Mouse (Mus musculus) layer of hippocampus, adult 2 months (tissue): ENCODE data around the gene Map7. TPM values are rescaled to one million over a fixed set of nuclear protein-coding genes. Genes with fewer than 3 reads are reported as not detected.

Source experiments
- DNase-seq, 2 experiments: peaks; one replicate each; pipeline ENCODE4 v3.0.0; 2022; ENCODE audit warnings: low spot score in 2 of 2
- H3K27ac ChIP-seq: fragments of 200-600 bp; 2 replicates; pipeline ENCODE4 v1.8.1; 2022
- H3K4me3 ChIP-seq: fragments of 200-600 bp; 2 replicates; pipeline ENCODE4 v1.8.1; 2022; ENCODE audit warnings: mild to moderate bottlenecking
- CTCF ChIP-seq: fragments of 200-600 bp; conservative IDR thresholded peaks from 2 replicates; pipeline ENCODE4 v1.8.1; 2022; ENCODE audit warnings: antibody characterized with exemption, mild to moderate bottlenecking, moderate library complexity
- total RNA-seq, 2 experiments: library from RNA; stranded (reverse); gene quantifications; 2 replicates each; pipeline ENCODE4 v1.2.3; 2021

Gene Map7
- total RNA-seq, 2 experiments from 2014 or later = 109 to 127 TPM

DNA sequence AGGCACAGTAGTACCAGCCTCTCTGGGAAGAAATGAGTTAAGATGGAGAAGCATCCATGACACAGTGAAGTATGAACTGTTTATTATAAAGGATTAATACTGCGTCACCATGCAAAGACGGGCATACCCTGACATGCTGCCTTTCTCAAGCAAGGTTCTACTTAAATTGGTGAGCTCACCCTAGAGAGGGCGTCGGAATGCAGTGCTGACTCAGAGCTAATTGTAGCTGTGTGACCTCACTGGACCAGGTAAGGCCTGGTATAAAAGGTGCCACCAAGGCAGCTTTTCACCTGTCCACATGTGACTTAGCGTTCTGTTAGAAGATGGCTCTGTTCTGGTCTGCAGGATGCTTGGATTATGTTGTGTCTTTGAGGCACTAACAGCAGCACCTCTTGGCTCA lies 11.0 kb downstream of the Map7 start:
- no peak for DNase-seq
- H3K4me3 ChIP-seq = no peak overlapping the region
- H3K27ac ChIP-seq = no peak overlapping the region
- no peak for TF ChIP-seq CTCF

DNA sequence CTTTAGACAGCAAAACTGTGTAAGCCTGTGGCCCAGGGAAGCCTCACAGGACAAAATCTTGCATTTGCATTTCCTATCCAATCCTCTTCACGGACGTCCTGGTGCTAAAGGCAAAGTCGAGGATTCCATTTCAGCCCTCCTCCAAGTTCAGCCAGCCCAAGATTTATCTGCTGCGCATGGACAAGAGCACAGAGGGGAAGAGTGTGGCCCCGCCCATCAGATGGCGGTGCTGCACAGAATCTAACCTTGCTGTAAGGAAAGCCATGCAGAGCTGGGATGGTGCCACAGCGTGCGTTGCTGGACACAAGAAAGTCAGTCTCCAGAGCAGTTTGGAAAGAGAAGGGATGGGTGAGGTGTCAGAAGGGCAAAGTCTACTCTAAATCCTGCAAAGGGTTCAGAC lies 12.6 kb downstream of the Map7 start:
- no peak overlapping the region for H3K27ac ChIP-seq
- H3K4me3 ChIP-seq = no peak overlapping the region
- TF ChIP-seq CTCF = no peak
- no peak for DNase-seq

DNA sequence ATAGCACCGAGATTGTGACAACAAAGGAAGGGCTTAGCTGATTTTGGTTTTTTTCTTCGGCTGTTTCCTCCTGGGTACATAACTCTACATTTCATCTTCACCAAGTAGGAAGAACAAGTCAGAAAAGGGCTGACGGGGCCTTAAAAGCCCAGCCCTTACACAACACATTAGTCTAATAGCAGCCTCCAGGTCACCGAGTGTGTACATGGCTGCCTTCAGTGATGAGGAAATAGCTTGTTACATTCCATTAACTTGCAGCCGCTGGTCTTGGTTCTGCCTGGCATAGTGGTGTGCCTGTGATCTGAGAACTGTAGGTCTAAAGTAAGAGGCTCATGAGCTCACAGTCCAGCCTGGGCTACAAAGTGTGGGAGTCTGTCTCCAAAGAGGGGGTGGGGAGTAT lies 16.5 kb downstream of the Map7 start:
- Histone ChIP-seq H3K27ac (no peak overlapping the region), H3K4me3 (no peak overlapping the region)
- no peak for DNase-seq
- TF ChIP-seq CTCF = no peak

DNA sequence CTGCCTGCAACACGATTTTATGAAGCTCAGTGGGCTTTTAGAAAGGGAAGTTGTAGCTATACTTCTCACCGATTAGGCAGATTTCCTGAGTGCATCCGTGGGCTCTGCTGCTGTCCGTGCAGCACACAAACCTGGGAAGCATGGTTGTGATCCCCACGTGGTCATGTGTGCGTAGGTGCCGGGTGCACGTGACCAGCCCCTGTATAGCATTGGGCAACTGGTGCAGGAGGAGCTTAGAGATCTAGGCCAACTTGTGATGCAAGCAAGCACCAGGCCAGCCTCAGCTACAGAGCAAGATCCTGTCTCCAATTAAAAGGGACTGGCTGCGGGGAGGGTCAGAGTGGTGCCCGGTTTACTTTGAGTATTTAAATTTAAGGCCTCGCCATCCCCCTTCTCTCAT lies 18.5 kb downstream of the Map7 start:
- no peak for TF ChIP-seq CTCF
- DNase-seq = no peak

DNA sequence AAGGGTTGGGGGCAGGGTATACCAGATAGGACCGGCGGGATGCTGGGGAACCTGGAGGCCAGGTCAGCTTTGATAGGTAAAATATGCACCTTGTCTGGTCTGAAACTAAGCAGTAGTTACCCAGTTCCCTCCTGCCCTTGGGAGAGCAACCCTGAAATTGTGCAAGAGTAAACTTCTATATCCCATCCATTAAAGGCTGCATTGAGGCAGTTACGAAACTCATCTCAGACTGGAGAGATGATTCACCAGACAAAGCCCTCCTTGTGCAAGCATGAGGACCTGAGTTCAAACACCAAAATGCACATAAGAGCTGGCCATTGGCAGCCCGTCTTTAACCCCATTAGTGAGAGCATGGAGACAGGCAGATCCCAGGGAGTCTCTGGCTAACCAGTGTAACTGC lies 19.2 kb downstream of the Map7 start:
- DNase-seq = no peak
- no peak for TF ChIP-seq CTCF
- H3K27ac ChIP-seq = no peak overlapping the region
- H3K4me3 ChIP-seq = no peak overlapping the region

More for the DNA sequence above, 18.5 kb downstream of the Map7 start:
- H3K4me3 ChIP-seq = no peak overlapping the region
- H3K27ac ChIP-seq = no peak overlapping the region

- Histone ChIP-seq H3K4me3 (no peak overlapping the region; the same call in 1 of the 2 replicates), H3K27ac (peak overlapping the region; percentile 96; the same call in 1 of the 2 replicates)
- TF ChIP-seq CTCF = no peak
- DNase-seq = no peak
Measured at GRCm38 (mm10) chr10:20169182-20169674, 21.0 kb downstream of the Map7 start.

DNA sequence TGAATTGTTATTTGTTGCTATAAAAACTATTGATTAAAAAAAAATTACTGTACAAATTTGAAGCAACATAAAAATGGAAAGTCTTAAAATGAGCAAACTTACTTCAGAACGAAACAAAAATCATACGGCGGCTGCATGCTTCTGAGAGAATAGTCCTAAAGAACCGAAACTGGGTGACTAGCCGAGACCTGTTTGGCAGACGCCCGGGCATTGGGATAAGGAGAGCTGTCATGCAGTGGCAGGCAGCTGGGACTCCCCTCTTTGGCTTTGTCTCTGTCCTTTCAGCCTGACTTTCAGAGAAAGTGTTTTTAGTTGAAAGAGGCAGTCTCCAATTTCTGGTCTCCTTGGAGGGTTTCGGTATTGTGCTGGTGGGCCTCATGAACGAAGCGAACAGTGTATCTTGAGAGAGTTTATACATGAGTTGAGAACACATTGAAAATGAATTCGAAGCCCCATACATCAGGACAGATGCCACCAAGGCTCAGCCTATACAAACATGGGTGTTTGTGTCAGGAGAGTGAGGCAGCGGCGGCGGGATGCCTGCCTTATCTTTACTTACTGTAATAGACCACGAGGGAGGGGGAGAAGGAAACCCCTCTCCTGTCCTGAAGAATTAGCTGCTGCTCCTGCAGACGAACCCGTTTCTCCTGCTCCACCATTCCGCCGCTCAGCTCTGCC lies 21.8 kb downstream of the Map7 start:
- no peak for TF ChIP-seq CTCF
- H3K4me3 ChIP-seq = peak overlapping the region; percentile 65
- DNase-seq = no peak
- H3K27ac ChIP-seq = peak overlapping the region; percentile 96

DNA sequence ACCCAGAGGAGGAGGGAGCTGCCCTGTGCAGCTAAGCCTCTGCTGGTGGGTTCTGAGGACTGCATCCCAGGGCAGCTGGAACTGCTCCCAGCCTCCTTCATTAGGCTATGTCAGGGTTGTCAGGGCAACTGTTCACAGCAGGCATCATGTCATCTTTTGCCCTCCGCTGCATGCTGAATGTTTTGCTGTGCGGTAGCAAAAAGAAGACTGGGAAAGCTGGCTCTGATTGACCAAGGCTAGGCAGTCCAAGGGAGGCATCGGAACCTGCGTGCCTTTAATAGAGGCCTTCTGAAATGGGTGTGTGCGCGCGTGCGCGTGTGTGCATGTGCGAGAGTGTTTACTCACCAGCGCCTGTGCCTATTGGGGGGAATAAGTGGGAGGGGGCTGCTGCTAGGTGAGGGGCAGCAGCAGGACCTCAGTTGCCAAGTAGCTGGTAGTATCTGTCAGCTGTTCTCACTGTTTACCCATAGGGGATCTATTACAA lies 22.4 kb downstream of the Map7 start:
- peak overlapping the region; percentile 65 for H3K4me3 ChIP-seq
- peak overlapping the region; percentile 96 for H3K27ac ChIP-seq
- peak; percentile 93 for TF ChIP-seq CTCF
- DNase-seq = peak; percentile 76 to 88

GRCm38 (mm10) chr10:20171209-20171608 lies 22.9 kb downstream of the Map7 start:
- Histone ChIP-seq H3K4me3 (peak overlapping the region; percentile 65), H3K27ac (peak overlapping the region; percentile 96)
- TF ChIP-seq CTCF = no peak
- no peak for DNase-seq

DNA sequence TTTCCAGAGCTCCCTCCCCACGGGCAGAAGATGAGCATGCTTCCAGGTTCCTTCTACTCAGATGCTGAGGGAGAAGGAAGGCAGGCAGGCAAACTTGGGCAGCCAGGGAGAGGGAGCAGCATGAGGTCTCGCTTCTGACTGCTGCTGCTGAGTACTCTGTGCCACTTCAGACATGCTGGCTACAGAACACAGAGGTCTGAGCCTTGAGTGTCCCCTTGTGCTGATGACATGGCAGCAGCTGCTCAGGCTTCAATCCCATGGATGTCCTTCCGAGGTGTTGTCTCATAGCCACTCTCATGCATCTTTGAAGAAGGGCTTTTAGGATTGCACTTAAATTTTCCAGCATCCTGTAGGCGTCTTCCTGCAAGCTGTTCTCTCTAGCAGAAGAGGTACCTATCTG lies 23.5 kb downstream of the Map7 start:
- Histone ChIP-seq H3K27ac (peak overlapping the region; percentile 96), H3K4me3 (peak overlapping the region; percentile 65)
- DNase-seq = no peak
- no peak for TF ChIP-seq CTCF

DNA sequence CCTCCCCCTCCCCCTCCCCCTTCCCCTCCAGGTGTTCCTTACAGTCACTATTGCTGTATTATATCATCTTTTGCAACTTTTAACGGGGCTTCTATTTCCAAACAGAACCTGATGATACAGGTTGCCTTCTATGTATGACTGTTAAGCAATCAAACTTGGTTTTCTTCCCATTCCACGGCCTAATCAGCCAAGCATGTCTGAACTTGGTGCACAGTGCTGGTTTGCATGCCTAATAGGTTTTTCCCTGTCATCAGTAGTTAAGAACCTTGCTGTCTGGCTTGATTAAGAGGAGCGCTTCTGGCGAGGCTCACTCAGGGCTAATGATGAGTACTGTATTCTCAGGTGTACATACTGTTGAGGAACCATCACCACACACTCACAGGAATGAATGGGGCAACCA lies 25.5 kb downstream of the Map7 start:
- H3K4me3 ChIP-seq = peak overlapping the region; percentile 27
- peak overlapping the region; percentile 71 for H3K27ac ChIP-seq
- DNase-seq = no peak
- no peak for TF ChIP-seq CTCF

DNA sequence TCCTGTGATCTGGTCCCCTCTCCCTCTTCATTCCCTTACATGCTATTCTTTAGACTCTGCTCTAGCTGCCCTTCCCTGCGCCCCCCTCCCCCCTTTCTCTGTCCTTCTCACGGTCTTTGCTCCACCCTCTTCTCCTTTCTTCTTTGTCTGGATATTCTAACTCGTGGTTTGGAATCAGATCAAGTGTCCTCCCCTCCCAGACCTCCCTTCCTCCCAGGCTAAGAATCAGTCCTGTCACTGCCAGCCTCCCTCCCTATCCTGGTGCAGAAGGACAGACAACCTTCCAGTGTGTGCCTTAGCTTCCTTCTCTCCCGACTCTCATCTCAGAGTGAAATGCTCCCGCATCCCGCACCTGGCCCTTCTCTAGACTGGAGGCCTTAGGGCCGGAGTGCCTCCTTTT lies 27.8 kb downstream of the Map7 start:
- peak overlapping the region; percentile 85 for H3K27ac ChIP-seq
- TF ChIP-seq CTCF = no peak
- peak in 1 of 2 experiments; percentile 39 for DNase-seq
- no peak overlapping the region for H3K4me3 ChIP-seq

DNA sequence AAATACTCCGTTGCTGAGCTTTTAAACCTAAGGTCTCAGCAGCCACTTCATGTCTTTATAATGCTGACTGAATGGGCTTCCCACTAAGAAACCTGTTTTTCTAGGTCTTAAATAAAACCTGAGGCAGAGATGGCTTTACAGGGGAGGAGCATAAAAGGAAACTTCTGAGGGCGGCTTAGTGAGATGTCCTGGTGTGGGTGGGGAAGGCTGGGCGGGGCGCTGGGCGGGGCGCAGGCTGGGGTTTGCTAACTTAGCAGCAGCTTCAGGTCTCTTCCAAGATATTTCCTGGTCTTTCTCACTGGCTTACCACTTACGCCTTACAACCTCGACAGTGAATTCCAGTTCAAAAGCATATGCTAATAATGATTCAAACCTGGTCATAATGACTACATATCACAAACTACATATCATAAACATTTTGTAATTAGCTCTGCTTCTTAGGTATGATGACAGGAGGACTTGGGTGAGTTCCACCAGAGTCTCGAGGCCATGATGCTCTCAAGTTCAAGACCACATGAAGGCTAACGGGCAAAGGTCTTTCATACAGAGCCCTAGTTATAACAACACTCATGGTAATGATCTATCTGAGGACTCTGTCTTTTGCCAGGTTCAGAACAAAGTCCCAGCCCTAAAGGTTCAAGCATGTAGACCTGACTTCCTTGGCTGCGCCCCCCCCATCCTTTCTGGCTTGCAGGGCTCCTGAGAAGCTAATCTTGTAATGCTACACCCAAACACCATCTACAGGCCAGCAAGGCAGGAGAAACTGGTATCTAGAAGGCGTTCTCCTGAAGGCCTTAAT lies 30.7 kb downstream of the Map7 start:
- no peak for DNase-seq
- Histone ChIP-seq H3K27ac (peak overlapping the region; percentile 61; the same call in 1 of the 2 replicates), H3K4me3 (no peak overlapping the region)
- TF ChIP-seq CTCF = no peak
